Mouse (Mus musculus) erythroblast, embryonic 14.5 days (primary cell): ENCODE measurements around the gene 5330417H12Rik. TPM values are rescaled to one million over a fixed set of nuclear protein-coding genes. Genes with fewer than 3 reads are reported as not detected.

ENCODE experiments used
- H3K27me3 ChIP-seq: 2 replicates; pipeline ENCODE4 v1.6.1; 2012; ENCODE audit warnings: inconsistent platforms; ENCODE audit not compliant: control insufficient read depth
- H3K36me3 ChIP-seq: 2 replicates; pipeline ENCODE4 v1.6.1; 2012; ENCODE audit warnings: mild to moderate bottlenecking, inconsistent platforms; ENCODE audit not compliant: control insufficient read depth
- H3K4me1 ChIP-seq: 2 replicates; pipeline ENCODE4 v1.6.1; 2012; ENCODE audit warnings: inconsistent platforms; ENCODE audit not compliant: control insufficient read depth
- H3K4me3 ChIP-seq: replicated peaks from 2 replicates; pipeline ENCODE3; 2012; ENCODE audit warnings: moderate library complexity, mild to moderate bottlenecking, inconsistent platforms
- H3K9me3 ChIP-seq: 2 replicates; pipeline ENCODE4 v1.6.1; 2012; ENCODE audit warnings: low read length, inconsistent platforms, mixed read lengths; ENCODE audit not compliant: control insufficient read depth
- GATA1 ChIP-seq: IDR thresholded peaks from 2 replicates; pipeline ENCODE4 v1.6.1; 2012; ENCODE audit warnings: low read length, inconsistent platforms, mixed read lengths
- TAL1 ChIP-seq: IDR thresholded peaks from 3 replicates; pipeline ENCODE4 v1.6.1; 2012; ENCODE audit warnings: low read length, inconsistent platforms, mixed read lengths
- polyA plus RNA-seq: library from polyadenylated mRNA; stranded (reverse); fragments of >175 nt; gene quantifications from 2 replicates; pipeline ENCODE4 v1.2.3, GENCODE M21; 2012

5330417H12Rik gene
- polyA plus RNA-seq, 1 experiment, result not detected

GRCm38 (mm10) chr7:107633201-107633600 is 8.2 kb upstream of the 5330417H12Rik start:
- H3K9me3 ChIP-seq, result no peaks in the 10 kb centered on the region; the same call in 1 of the 2 replicates
- TF ChIP-seq GATA1 (no peak), TAL1 (no peak)
- no peaks in the 10 kb centered on the region for H3K27me3 ChIP-seq
- no peak overlapping the region for H3K4me3 ChIP-seq
- no peaks in the 10 kb centered on the region for H3K4me1 ChIP-seq
- no peaks in the 10 kb centered on the region for H3K36me3 ChIP-seq

GRCm38 (mm10) chr7:107628383-107628782 is 3.4 kb upstream of the 5330417H12Rik start:
- no peaks in the 10 kb centered on the region for H3K27me3 ChIP-seq
- H3K9me3 ChIP-seq, result no peaks in the 10 kb centered on the region; the same call in 1 of the 2 replicates
- no peaks in the 10 kb centered on the region for H3K36me3 ChIP-seq
- H3K4me3 ChIP-seq, result no peak overlapping the region
- no peak for TF ChIP-seq GATA1
- no peak for TF ChIP-seq TAL1
- no peaks in the 10 kb centered on the region for H3K4me1 ChIP-seq

- H3K36me3 ChIP-seq, result no peaks in the 10 kb centered on the region
- TF ChIP-seq TAL1, result no peak
- TF ChIP-seq GATA1, result no peak
- no peaks in the 10 kb centered on the region for H3K27me3 ChIP-seq
- no peak overlapping the region for H3K4me3 ChIP-seq
- H3K4me1 ChIP-seq, result no peaks in the 10 kb centered on the region
- H3K9me3 ChIP-seq, result no peaks in the 10 kb centered on the region
These were observed 820 bp upstream of the 5330417H12Rik start for GRCm38 (mm10) chr7:107625781-107626180.

- TF ChIP-seq GATA1, result no peak
- no peak for TF ChIP-seq TAL1
These were observed 529 bp downstream of the 5330417H12Rik start for GRCm38 (mm10) chr7:107624432-107624831.

GRCm38 (mm10) chr7:107620137-107620536 is 4.8 kb downstream of the 5330417H12Rik start:
- Histone ChIP-seq H3K27me3 (no peaks in the 10 kb centered on the region), H3K36me3 (no peaks in the 10 kb centered on the region), H3K4me3 (no peak overlapping the region), H3K4me1 (no peaks in the 10 kb centered on the region), H3K9me3 (no peaks in the 10 kb centered on the region)
- TF ChIP-seq TAL1 (no peak), GATA1 (no peak)

More at GRCm38 (mm10) chr7:107624432-107624831, 529 bp downstream of the 5330417H12Rik start:
- H3K4me1 ChIP-seq, result no peaks in the 10 kb centered on the region
- no peaks in the 10 kb centered on the region for H3K36me3 ChIP-seq
- no peaks in the 10 kb centered on the region for H3K27me3 ChIP-seq
- no peaks in the 10 kb centered on the region for H3K9me3 ChIP-seq
- no peak overlapping the region for H3K4me3 ChIP-seq

GRCm38 (mm10) chr7:107619225-107619624 is 5.7 kb downstream of the 5330417H12Rik start:
- no peaks in the 10 kb centered on the region for H3K27me3 ChIP-seq
- no peaks in the 10 kb centered on the region for H3K4me1 ChIP-seq
- no peak for TF ChIP-seq GATA1
- no peak for TF ChIP-seq TAL1
- no peaks in the 10 kb centered on the region for H3K36me3 ChIP-seq
- no peak overlapping the region for H3K4me3 ChIP-seq
- H3K9me3 ChIP-seq, result no peaks in the 10 kb centered on the region

GRCm38 (mm10) chr7:107618028-107618992 is 6.7 kb downstream of the 5330417H12Rik start:
- TF ChIP-seq GATA1 (no peak), TAL1 (no peak)
- Histone ChIP-seq H3K27me3 (no peaks in the 10 kb centered on the region), H3K4me1 (no peaks in the 10 kb centered on the region), H3K36me3 (no peaks in the 10 kb centered on the region), H3K4me3 (no peak overlapping the region), H3K9me3 (no peaks in the 10 kb centered on the region)

GRCm38 (mm10) chr7:107610880-107611279 is 14.1 kb downstream of the 5330417H12Rik start:
- no peak overlapping the region for H3K4me3 ChIP-seq
- H3K4me1 ChIP-seq, result peaks cover 3% of the 10 kb centered on the region
- no peaks in the 10 kb centered on the region for H3K27me3 ChIP-seq
- no peaks in the 10 kb centered on the region for H3K36me3 ChIP-seq
- H3K9me3 ChIP-seq, result no peaks in the 10 kb centered on the region
- TF ChIP-seq GATA1, result no peak
- no peak for TF ChIP-seq TAL1

- H3K36me3 ChIP-seq, result no peaks in the 10 kb centered on the region
- H3K4me1 ChIP-seq, result peaks cover 3% of the 10 kb centered on the region
- no peaks in the 10 kb centered on the region for H3K9me3 ChIP-seq
- H3K27me3 ChIP-seq, result no peaks in the 10 kb centered on the region
- no peak overlapping the region for H3K4me3 ChIP-seq
- TF ChIP-seq TAL1 (no peak), GATA1 (no peak)
These were observed 15.2 kb downstream of the 5330417H12Rik start for GRCm38 (mm10) chr7:107609622-107610255.
